9 mouse cellular contexts compared by ENCODE assay signal in genomic region chr10:53750955-53751652, GRCm38 (mm10). TPM values are rescaled to one million over a fixed set of nuclear protein-coding genes. Genes with fewer than 3 reads are reported as not detected.
DNase-seq lines count a peak whose midpoint lies in the region; ATAC-seq and TF ChIP-seq lines count a peak whose summit lies in the region.
"Had no signal": no experiment of that assay in that cellular context is flagged by ENCODE, and none has a peak within 500 bp of the region (broad histone marks: within the 10 kb centered on the region; RNA-seq: fewer than 3 reads in every experiment).

TSS of gene Fam184a (minus strand) at chr10:53751123.

- no peak within 1 kb of the TSS for H3K27ac ChIP-seq in brown adipose tissue, adult 24 weeks (replicated peaks; ENCODE audit: low read depth, low read length)
- H3K27ac ChIP-seq in forebrain, embryonic 14.5 days (ENCODE audit: low read depth, low read length): no peak within 1 kb of the TSS
- no peak within 1 kb of the TSS for H3K27ac ChIP-seq in heart, postnatal 0 days (ENCODE audit: low read depth)
- H3K27ac ChIP-seq in liver, embryonic 13.5 days: no peak within 1 kb of the TSS
- no peak within 1 kb of the TSS for H3K27ac ChIP-seq in neural tube, embryonic 11.5 days (ENCODE audit: low read depth, low read length)
- no peak within 1 kb of the TSS for H3K27ac ChIP-seq in thymus, adult 2 months (ENCODE audit: control insufficient read depth, insufficient read depth, low read length)

- H3K27me3 ChIP-seq in forebrain, embryonic 14.5 days (replicated peaks; ENCODE audit: control insufficient read depth, insufficient read depth, low read length): no peaks in the 10 kb centered on the region
- no peaks in the 10 kb centered on the region for H3K27me3 ChIP-seq in heart, postnatal 0 days (ENCODE audit: control insufficient read depth, insufficient read depth, low read length)
- peaks cover 41% of the 10 kb centered on the region for H3K27me3 ChIP-seq in liver, embryonic 13.5 days
- H3K27me3 ChIP-seq in neural tube, embryonic 11.5 days (ENCODE audit: control insufficient read depth, insufficient read depth, low read length): no peaks in the 10 kb centered on the region
- H3K27me3 ChIP-seq in thymus, adult 2 months (ENCODE audit: control insufficient read depth, insufficient read depth, low read length): no peaks in the 10 kb centered on the region; the same call in 1 of the 2 replicates
- H3K27me3 ChIP-seq: CH12.LX had no signal

- TF ChIP-seq EP300 in heart, postnatal 0 days (IDR thresholded peaks at IDR 0.05; ENCODE audit: low read depth): no peak

- H3K9ac ChIP-seq in forebrain, embryonic 14.5 days (ENCODE audit: low read length): peak within 1 kb of the TSS; percentile 78
- peak within 1 kb of the TSS; percentile 67 for H3K9ac ChIP-seq in heart, postnatal 0 days (replicated peaks; ENCODE audit: low read depth, low read length)
- H3K9ac ChIP-seq in liver, embryonic 13.5 days: peak within 1 kb of the TSS; percentile 40
- H3K9ac ChIP-seq in neural tube, embryonic 11.5 days (ENCODE audit: low read length): peak within 1 kb of the TSS; percentile 69

- ATAC-seq in forebrain, embryonic 14.5 days: peak; percentile 97
- ATAC-seq in heart, postnatal 0 days (ENCODE audit: insufficient read depth, low read depth): peak; percentile 79
- no peak for ATAC-seq in liver, embryonic 13.5 days (ENCODE audit: low read depth)
- ATAC-seq in neural tube, embryonic 11.5 days (ENCODE audit: insufficient read depth, low FRiP score, low TSS enrichment): peak; percentile 93

- no peak for TF ChIP-seq CTCF in heart, postnatal 0 days (IDR thresholded peaks at IDR 0.05; ENCODE audit: low read depth)
- no peak for TF ChIP-seq CTCF in thymus, adult 2 months (IDR thresholded peaks at IDR 0.05; ENCODE audit: borderline replicate concordance, control insufficient read depth, extremely low read depth, insufficient read depth, low read length, poor library complexity)

- under 1% methylated on average over 57 of the region's 71 CpGs for WGBS in forebrain, embryonic 14.5 days
- 6% methylated on average over 46 of the region's 71 CpGs for WGBS in heart, postnatal 0 days
- 7% methylated on average over 64 of the region's 71 CpGs for WGBS in liver, embryonic 13.5 days (ENCODE audit: insufficient replicate concordance)
- WGBS in neural tube, embryonic 11.5 days: 6% methylated on average over 53 of the region's 71 CpGs
- 9% methylated on average over 47 of the region's 71 CpGs for WGBS in thymus, adult 2 months

- H3K36me3 ChIP-seq in forebrain, embryonic 14.5 days (ENCODE audit: control insufficient read depth, insufficient read depth, low read length): no peaks in the 10 kb centered on the region
- H3K36me3 ChIP-seq in heart, postnatal 0 days (replicated peaks; ENCODE audit: control insufficient read depth, insufficient read depth, low read length): no peaks in the 10 kb centered on the region
- no peaks in the 10 kb centered on the region for H3K36me3 ChIP-seq in liver, embryonic 13.5 days
- H3K36me3 ChIP-seq in neural tube, embryonic 11.5 days (ENCODE audit: control insufficient read depth, insufficient read depth, low read length): no peaks in the 10 kb centered on the region
- H3K36me3 ChIP-seq in thymus, adult 2 months (ENCODE audit: control insufficient read depth, insufficient read depth, low read length): no peaks in the 10 kb centered on the region

- peak within 1 kb of the TSS; percentile 89 for H3K4me2 ChIP-seq in forebrain, embryonic 14.5 days (ENCODE audit: low read length)
- H3K4me2 ChIP-seq in heart, postnatal 0 days (ENCODE audit: low read depth, low read length): peak within 1 kb of the TSS; percentile 85
- H3K4me2 ChIP-seq in liver, embryonic 13.5 days: peak within 1 kb of the TSS; percentile 70
- peak within 1 kb of the TSS; percentile 76 for H3K4me2 ChIP-seq in neural tube, embryonic 11.5 days (ENCODE audit: low read depth)

- H3K4me3 ChIP-seq in brown adipose tissue, adult 24 weeks (ENCODE audit: insufficient read depth, low read depth, low read length): peak within 1 kb of the TSS; percentile 50
- H3K4me3 ChIP-seq in forebrain, embryonic 14.5 days (ENCODE audit: low read depth, low read length): peak within 1 kb of the TSS; percentile 79
- peak within 1 kb of the TSS; percentile 70 for H3K4me3 ChIP-seq in heart, postnatal 0 days (ENCODE audit: low read depth, low read length)
- peak within 1 kb of the TSS; percentile 56 for H3K4me3 ChIP-seq in liver, embryonic 13.5 days (replicated peaks)
- H3K4me3 ChIP-seq in neural tube, embryonic 11.5 days (ENCODE audit: low read depth, low read length): peak within 1 kb of the TSS; percentile 75
- peak within 1 kb of the TSS; percentile 44 for H3K4me3 ChIP-seq in thymus, adult 2 months (ENCODE audit: control insufficient read depth, insufficient read depth, low read length)

- H3K4me1 ChIP-seq in brown adipose tissue, adult 24 weeks (ENCODE audit: control insufficient read depth, insufficient read depth, insufficient read length, low read length): peaks cover 3% of the 10 kb centered on the region; the same call in 1 of the 2 replicates
- peaks cover 2% of the 10 kb centered on the region; the same call in 1 of the 2 replicates for H3K4me1 ChIP-seq in forebrain, embryonic 14.5 days (ENCODE audit: control insufficient read depth, insufficient read depth, low read length)
- no peaks in the 10 kb centered on the region for H3K4me1 ChIP-seq in heart, postnatal 0 days (ENCODE audit: control insufficient read depth, insufficient read depth)
- no peaks in the 10 kb centered on the region for H3K4me1 ChIP-seq in liver, embryonic 13.5 days (replicated peaks)
- H3K4me1 ChIP-seq in neural tube, embryonic 11.5 days (ENCODE audit: control insufficient read depth, insufficient read depth, low read length): no peaks in the 10 kb centered on the region
- H3K4me1 ChIP-seq in thymus, adult 2 months (replicated peaks; ENCODE audit: control insufficient read depth, insufficient read depth, low read length): no peaks in the 10 kb centered on the region; the same call in 1 of the 2 replicates

- H3K9me3 ChIP-seq in forebrain, embryonic 14.5 days (replicated peaks; ENCODE audit: control insufficient read depth, low read length): no peaks in the 10 kb centered on the region
- no peaks in the 10 kb centered on the region for H3K9me3 ChIP-seq in heart, postnatal 0 days (replicated peaks; ENCODE audit: control insufficient read depth, low read length)
- peaks cover 5% of the 10 kb centered on the region; the same call in 1 of the 2 replicates for H3K9me3 ChIP-seq in liver, embryonic 13.5 days (replicated peaks)
- no peaks in the 10 kb centered on the region; the same call in 1 of the 2 replicates for H3K9me3 ChIP-seq in neural tube, embryonic 11.5 days (ENCODE audit: control insufficient read depth, low read length)

- no peak for TF ChIP-seq POLR2A in thymus, adult 2 months (IDR thresholded peaks at IDR 0.05; ENCODE audit: control insufficient read depth, extremely low read depth, insufficient read depth, low read length, poor library complexity)

- peak; percentile 4 for DNase-seq in 3134 (ENCODE audit: extremely low read depth, insufficient read length, low spot score)
- peak; percentile 88 for DNase-seq in forebrain, embryonic 14.5 days (ENCODE audit: low spot score)
- peak; percentile 52 for DNase-seq in heart, postnatal 0 days (ENCODE audit: low spot score)
- DNase-seq in kidney, postnatal 36 days: peak; percentile 70 to 85
- no peak for DNase-seq in liver, embryonic 13.5 days
- peak; percentile 81 for DNase-seq in neural tube, embryonic 11.5 days (ENCODE audit: low spot score)
- DNase-seq in thymus, adult 2 months: peak; percentile 23

RNA-seq across cellular contexts. Expression of gene Fam184a, which starts in this region (rescaled TPM):
- 0.79 TPM in 1 of 2 replicates, not detected in the other for polyA plus RNA-seq in brown adipose tissue, adult 24 weeks (2012; ENCODE audit: insufficient read depth, insufficient read length, missing spikeins)
- polyA plus RNA-seq in forebrain, embryonic 14.5 days (2014; fragmentation: Nextera tagmentation; extraction: Ambion mirVana): 6.7 and 6.9 TPM in 2 replicates
- total RNA-seq in heart, postnatal 0 days (2014; rRNA removed; ENCODE audit: low replicate concordance): 2.3 and 3.4 TPM in 2 replicates
- 3.2 and 5.0 TPM in 2 replicates for polyA plus RNA-seq in heart, postnatal 0 days (2015; fragmentation: Nextera tagmentation; extraction: Ambion mirVana)
- polyA plus RNA-seq in liver, embryonic 13.5 days (2015; fragmentation: Nextera tagmentation; extraction: Ambion mirVana): 0.36 and 0.46 TPM in 2 replicates
- polyA plus RNA-seq in neural tube, embryonic 11.5 days (2014; fragmentation: Nextera tagmentation; extraction: Ambion mirVana): 6.0 and 7.9 TPM in 2 replicates
- 0.69 and 0.74 TPM in 2 replicates for polyA plus RNA-seq in thymus, adult 2 months (2012; rRNA removed)
- total RNA-seq: CH12.LX had no signal

Comparison
In these comparisons a context has a peak if more than half of its experiments do, and no peak if none do; other contexts are left out.
1. Peak in DNase-seq and H3K4me3 ChIP-seq in thymus, adult 2 months; RNA of the gene not detected or under 1 TPM.